Mouse (Mus musculus): ENCODE measurements around the gene Scnn1b. TPM values are rescaled to one million over a fixed set of nuclear protein-coding genes. Genes with fewer than 3 reads are reported as not detected.

Scnn1b gene
- total and polyA plus RNA-seq, 3 experiments, result 0.04 TPM; not detected in 2

GRCm38 (mm10) chr7:121842234-121842633, 22.6 kb upstream of the Scnn1b start:
- no peaks in the 10 kb centered on the region for H3K27me3 ChIP-seq (replicated peaks)
- H3K9me3 ChIP-seq (replicated peaks; ENCODE audit: low read length), result no peaks in the 10 kb centered on the region
- H3K79me2 ChIP-seq (replicated peaks; ENCODE audit: control insufficient read depth, extremely low read depth, insufficient read depth, poor library complexity, severe bottlenecking), result no peaks in the 10 kb centered on the region
- no peak overlapping the region for H3K27ac ChIP-seq (ENCODE audit: insufficient read depth, low read depth)
- H3K4me1 ChIP-seq (ENCODE audit: control insufficient read depth in 1 of 2, insufficient read depth in 2 of 2), result peaks cover 0 to 6% of the 10 kb centered on the region in 2 experiments; a peak in 2 of 4 replicates
- dilution Hi-C loops (cut with MboI; ENCODE audit: extremely low pct_ligation_motif_present, extremely low pct_unique_long_range_greater_than_20kb, low sequenced_read_pairs), result no loop called here
- in situ Hi-C loops (cut with MboI; ENCODE audit: low pct_ligation_motif_present, low pct_unique_long_range_greater_than_20kb, low sequenced_read_pairs), result no loop called here
- no peak overlapping the region for H3K9ac ChIP-seq (ENCODE audit: insufficient read depth, low read depth)
- H3K36me3 ChIP-seq (replicated peaks in 1 of 2; ENCODE audit: control insufficient read depth in 1 of 2, insufficient read depth in 1 of 2, low read length in 1 of 2), result no peaks in the 10 kb centered on the region
- H3K4me3 ChIP-seq (replicated peaks in 1 of 3; ENCODE audit: low read depth in 2 of 3, low read length in 2 of 3, poor library complexity in 1 of 3), result no peak overlapping the region
- no peak for TF ChIP-seq KAT2A (IDR thresholded peaks at IDR 0.05; ENCODE audit: insufficient replicate concordance, low read length)
- no peak for TF ChIP-seq MEF2A (IDR thresholded peaks at IDR 0.05; ENCODE audit: borderline replicate concordance, low read depth, low read length)
- no peak overlapping the region for H3K4me2 ChIP-seq (ENCODE audit: insufficient read depth, low read depth, poor library complexity, severe bottlenecking)
- DNase-seq (ENCODE audit: extremely low read depth), result no peak

GRCm38 (mm10) chr7:121845964-121846363, 18.9 kb upstream of the Scnn1b start:
- TF ChIP-seq POLR2AphosphoS2 (IDR thresholded peaks at IDR 0.05; ENCODE audit: low read depth, low read length), result no peak
- no peak for TF ChIP-seq PAX5 (IDR thresholded peaks at IDR 0.05; ENCODE audit: low read length)
- no peak for TF ChIP-seq RAD21 (IDR thresholded peaks at IDR 0.05; ENCODE audit: low read depth, low read length)
- no peak for TF ChIP-seq ETS1 (conservative IDR thresholded peaks at IDR 0.05; ENCODE audit: low read depth, low read length)
- TF ChIP-seq HCFC1 (IDR thresholded peaks at IDR 0.05; ENCODE audit: low read depth, low read length), result no peak
- no peak for TF ChIP-seq JUND (conservative IDR thresholded peaks at IDR 0.05; ENCODE audit: low read depth, low read length)
- TF ChIP-seq E2F4 (IDR thresholded peaks at IDR 0.05; ENCODE audit: insufficient replicate concordance, low read depth, low read length), result no peak
- TF ChIP-seq TBP (conservative IDR thresholded peaks at IDR 0.05; ENCODE audit: low read depth, low read length), result no peak
- TF ChIP-seq MAX (IDR thresholded peaks at IDR 0.05; ENCODE audit: low read length), result no peak
- no peak for TF ChIP-seq POLR2A (IDR thresholded peaks at IDR 0.05; ENCODE audit: low read depth, low read length)
- TF ChIP-seq USF1 (IDR thresholded peaks at IDR 0.05; ENCODE audit: low read depth, low read length), result no peak
- TF ChIP-seq ZKSCAN1 (IDR thresholded peaks at IDR 0.05; ENCODE audit: borderline replicate concordance, low read depth, low read length), result no peak
- no peak for TF ChIP-seq MAFK (IDR thresholded peaks at IDR 0.05; ENCODE audit: insufficient replicate concordance, low read length)
- TF ChIP-seq SIN3A (IDR thresholded peaks at IDR 0.05; ENCODE audit: low read length), result no peak
- no peak for TF ChIP-seq JUN (IDR thresholded peaks at IDR 0.05; ENCODE audit: insufficient read depth, low read depth, low read length)
- no peak for TF ChIP-seq ZMIZ1 (IDR thresholded peaks at IDR 0.05; ENCODE audit: low read depth, low read length)
- TF ChIP-seq KAT2A (IDR thresholded peaks at IDR 0.05; ENCODE audit: insufficient replicate concordance, low read length), result no peak
- no peak for TF ChIP-seq MEF2A (IDR thresholded peaks at IDR 0.05; ENCODE audit: borderline replicate concordance, low read depth, low read length)
- TF ChIP-seq MAZ (IDR thresholded peaks at IDR 0.05; ENCODE audit: low read depth, low read length), result no peak
- TF ChIP-seq EP300 (IDR thresholded peaks at IDR 0.05; ENCODE audit: low read length), result no peak
- Histone ChIP-seq H3K4me1 (ENCODE audit: control insufficient read depth in 1 of 2, insufficient read depth in 2 of 2) (peaks cover 0 to 6% of the 10 kb centered on the region in 2 experiments; a peak in 2 of 4 replicates), H3K36me3 (replicated peaks in 1 of 2; ENCODE audit: control insufficient read depth in 1 of 2, insufficient read depth in 1 of 2, low read length in 1 of 2) (no peaks in the 10 kb centered on the region), H3K79me2 (replicated peaks; ENCODE audit: control insufficient read depth, extremely low read depth, insufficient read depth, poor library complexity, severe bottlenecking) (no peaks in the 10 kb centered on the region), H3K27ac (ENCODE audit: insufficient read depth, low read depth) (no peak overlapping the region), H3K9ac (ENCODE audit: insufficient read depth, low read depth) (no peak overlapping the region), H3K4me2 (ENCODE audit: insufficient read depth, low read depth, poor library complexity, severe bottlenecking) (no peak overlapping the region), H3K9me3 (replicated peaks; ENCODE audit: low read length) (no peaks in the 10 kb centered on the region), H3K4me3 (replicated peaks in 1 of 3; ENCODE audit: low read depth in 2 of 3, low read length in 2 of 3, poor library complexity in 1 of 3) (no peak overlapping the region), H3K27me3 (replicated peaks) (no peaks in the 10 kb centered on the region)
- dilution Hi-C loops (cut with MboI; ENCODE audit: extremely low pct_ligation_motif_present, extremely low pct_unique_long_range_greater_than_20kb, low sequenced_read_pairs) (no loop called here), in situ Hi-C loops (cut with MboI; ENCODE audit: low pct_ligation_motif_present, low pct_unique_long_range_greater_than_20kb, low sequenced_read_pairs) (no loop called here)
- no peak for DNase-seq (ENCODE audit: extremely low read depth)
